Mouse (Mus musculus) lung, postnatal 25 days (tissue): ENCODE data around the gene Eaf2.
A peak's percentile ranks its signal among the peaks of the same experiment; 100 is the strongest.
"Not testable (repeated sequence)": the region's sequence is repeated elsewhere in the genome, so short reads cannot be mapped to it uniquely, and the experiment has no call there.

Source experiments
- DNase-seq: peaks from one replicate; pipeline ENCODE4 v3.0.0; 2022; ENCODE audit warnings: low spot score

Gene Eaf2

DNA sequence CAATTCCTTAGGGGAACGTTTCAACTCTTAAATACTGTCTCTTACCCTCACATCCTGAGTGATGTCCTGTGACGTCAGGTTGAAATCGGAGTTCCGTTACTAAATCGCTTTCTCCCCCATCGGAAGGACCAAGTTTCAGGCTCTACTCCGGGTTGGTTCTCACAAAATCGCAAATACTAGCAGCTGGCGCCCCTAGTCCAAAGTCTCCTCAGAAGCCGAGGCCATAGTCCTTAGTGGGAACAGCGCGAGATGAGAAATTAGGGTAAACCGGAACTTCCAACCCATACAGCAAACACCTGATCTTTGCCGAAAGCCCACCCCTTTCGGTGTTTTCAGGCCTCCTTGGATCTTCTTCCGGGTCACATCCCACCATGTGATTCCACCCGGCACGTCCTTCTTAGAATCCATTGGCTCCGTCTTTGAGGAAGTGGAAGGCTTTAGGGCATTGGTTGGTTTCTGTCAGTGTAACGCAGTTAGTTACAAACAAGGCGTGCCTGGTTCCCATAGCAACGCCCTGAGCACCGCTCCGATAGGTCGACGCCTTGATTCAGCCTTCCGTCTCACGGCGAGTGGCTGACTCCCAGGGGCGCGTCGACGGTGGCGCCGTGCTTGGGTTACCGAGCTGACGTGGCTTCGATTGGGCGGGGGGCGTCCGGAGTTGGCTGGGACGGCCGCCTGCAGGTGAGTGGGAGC lies at the start of gene Eaf2, which contains the start of gene Golgb1:
Eaf2 (minus strand) TSS at position 421 of the 693 bp plus-strand sequence.
Golgb1 (plus strand) TSS at position 558 of the 693 bp plus-strand sequence.
- peak; percentile 100 for DNase-seq

DNA sequence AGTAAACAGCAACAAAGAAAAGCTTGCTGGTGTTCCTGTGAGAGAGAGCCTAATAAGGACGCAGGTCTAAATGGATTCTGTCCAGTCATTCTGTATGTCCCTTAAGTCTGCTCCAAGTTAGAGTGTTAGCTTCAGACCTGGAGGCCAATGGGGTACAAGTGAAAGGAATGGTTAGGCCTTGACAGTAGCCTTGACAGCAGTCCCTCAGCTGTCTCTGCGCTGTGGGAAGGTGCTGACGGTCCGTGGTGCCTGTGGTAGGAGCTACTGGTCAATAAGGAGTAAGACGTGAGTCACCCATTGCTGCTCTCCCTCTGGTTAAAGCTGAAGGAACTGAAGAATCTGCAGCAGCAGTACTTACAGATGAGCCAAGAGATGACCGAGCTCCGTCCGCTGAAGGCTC lies 49.5 kb upstream of the Eaf2 start:
- DNase-seq, result no peak

DNA sequence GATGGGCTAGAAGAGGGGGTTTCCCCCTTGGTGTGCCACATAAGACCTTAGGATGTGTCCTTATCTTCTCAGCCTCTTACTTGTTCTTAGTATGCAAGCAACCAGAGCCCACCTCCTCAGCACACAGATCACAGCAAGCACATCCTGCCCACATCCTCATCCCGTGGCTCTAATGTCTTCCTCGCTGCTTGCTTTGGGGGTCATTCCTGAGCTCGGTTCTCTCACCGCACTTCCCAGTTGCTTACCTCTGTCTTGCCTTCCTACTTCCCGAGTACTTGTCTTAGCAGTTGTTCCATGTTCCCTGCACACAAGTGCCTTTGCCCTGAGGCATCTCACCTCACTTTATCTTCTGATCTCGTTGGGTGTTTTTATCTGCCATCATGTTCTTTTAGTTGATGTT lies 47.2 kb upstream of the Eaf2 start:
- no peak for DNase-seq

DNA sequence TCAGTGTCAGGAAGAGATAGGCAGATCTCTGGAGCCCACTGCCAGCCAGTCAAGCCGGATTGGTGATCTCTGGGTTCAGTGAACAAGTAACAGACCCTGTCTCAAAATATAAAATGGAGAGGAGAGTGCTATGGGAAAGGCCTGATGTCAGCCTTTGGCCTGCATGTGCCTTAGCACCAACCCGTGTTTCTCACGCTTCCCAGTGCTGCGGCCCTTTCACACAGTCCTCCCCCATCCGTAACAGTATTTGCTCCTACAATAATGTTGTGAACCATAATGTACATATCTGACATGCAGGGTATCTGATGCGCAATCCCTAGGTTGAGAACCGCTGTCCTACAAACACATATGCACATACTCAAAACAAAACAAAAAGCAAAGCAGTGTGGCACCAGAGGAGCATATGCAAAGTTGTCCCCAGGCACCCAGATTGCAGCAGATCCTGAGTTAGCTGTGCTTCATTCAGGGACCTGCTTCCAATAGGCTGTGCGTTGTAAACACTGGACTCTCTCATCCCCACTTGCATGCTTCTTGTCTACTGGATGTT lies 46.3 kb upstream of the Eaf2 start:
- DNase-seq, result no peak

DNA sequence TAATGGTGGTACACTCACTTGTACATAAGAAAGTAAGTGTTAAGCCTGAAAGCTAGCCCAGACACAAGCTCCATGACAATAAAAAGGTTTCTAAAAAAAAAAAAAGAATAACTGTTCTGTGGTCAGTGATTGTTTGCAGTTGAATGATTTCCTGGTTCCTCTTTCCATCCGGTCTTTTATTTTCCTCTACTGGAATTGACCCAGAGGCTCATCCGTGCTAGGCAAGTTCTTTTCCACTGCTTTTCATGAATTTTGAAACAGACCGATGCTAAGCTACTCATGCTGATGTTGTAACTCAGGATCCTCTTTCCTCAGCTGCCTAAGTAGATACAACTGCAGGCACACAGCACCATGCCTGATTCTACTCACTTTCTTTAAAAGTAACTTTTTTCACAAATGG lies 45.6 kb upstream of the Eaf2 start:
- DNase-seq, result no peak

DNA sequence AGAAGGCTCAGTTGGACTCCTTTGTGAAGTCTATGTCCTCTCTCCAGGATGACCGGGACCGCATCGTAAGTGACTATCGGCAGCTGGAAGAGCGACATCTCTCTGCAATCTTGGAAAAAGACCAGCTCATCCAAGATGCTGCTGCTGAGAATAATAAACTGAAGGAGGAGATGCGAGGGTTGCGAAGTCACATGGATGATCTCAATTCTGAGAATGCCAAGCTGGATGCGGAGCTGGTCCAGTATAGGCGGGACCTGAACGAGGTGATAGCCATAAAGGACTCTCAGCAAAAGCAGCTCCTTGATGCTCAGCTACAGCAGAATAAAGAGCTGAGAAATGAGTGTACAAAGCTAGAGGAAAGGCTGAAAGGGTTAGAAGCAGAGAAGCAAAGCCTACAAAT lies 43.7 kb upstream of the Eaf2 start:
- no peak for DNase-seq

DNA sequence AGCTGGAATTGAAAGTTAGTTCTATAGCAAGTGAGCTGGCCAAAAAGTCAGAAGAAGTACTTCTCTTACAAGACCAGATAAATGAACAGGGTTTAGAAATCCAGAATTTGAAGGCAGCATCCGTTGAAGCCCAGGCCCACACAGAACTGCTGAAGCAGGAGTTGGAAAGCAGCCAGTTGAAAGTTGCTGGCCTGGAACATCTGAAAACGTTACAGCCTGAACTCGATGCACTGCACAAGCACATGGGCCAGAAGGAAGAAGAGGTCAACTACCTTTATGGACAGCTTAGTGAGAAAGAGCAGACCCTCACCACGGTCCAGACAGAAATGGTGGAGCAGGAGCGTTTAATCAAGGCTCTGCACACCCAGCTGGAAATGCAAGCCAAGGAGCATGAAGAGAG lies 39.4 kb upstream of the Eaf2 start:
- no peak for DNase-seq

DNA sequence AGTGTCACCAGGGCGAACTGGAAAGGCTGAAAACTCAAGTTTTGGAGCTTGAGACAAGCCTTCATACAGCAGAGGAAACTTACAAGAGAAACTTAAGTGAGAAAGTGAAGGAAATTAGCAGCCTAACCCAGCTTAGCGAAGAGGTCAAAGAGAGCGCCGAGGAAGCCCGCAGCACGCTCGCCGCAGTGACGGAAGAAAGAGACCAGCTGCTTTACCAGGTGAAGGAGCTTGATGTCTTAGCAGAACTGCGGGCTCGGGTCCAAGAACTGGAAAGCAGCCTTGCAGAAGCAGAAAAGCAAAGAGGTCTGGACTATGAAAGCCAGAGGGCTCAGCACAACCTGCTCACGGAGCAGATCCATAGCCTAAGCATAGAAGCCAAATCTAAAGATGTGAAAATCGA lies 37.5 kb upstream of the Eaf2 start:
- DNase-seq, result no peak

DNA sequence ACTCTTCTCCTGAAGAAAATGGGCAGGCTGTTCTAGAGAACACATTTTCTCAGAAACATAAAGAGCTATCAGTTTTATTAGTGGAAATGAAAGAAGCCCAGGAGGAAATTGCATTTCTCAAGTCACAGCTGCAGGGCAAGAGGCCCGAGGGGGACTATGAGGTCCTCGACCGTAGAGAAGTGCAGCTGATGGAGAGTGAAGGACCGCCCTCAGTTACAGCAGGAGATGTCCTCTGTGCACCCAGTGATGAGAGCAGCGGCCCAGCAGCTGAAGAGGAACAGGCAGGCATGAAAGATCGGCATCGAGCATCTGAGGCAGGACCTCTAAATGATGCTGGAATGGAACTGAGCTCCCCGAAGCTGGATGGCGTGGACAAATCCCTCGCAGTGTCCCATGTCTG lies 37.1 kb upstream of the Eaf2 start:
- no peak for DNase-seq

DNA sequence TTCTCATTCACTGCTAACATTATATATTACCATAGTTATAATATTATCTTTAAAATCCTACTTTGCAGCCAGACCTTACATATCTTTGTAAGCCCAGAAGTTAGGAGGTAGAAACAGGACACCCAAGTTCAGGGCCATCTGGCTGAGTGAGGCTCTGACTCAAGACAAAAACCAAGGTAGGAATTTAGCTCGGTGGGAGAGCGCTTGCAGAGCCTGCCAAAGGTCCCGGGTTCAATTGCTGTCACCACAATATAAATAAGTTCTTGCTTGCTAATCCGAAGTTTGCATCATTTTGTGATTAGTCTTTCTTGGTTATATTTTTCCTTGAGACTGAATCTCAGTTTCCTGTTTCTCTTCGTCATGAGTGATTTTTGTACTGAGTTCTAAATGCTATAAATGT lies 28.4 kb upstream of the Eaf2 start:
- DNase-seq, result no peak

DNA sequence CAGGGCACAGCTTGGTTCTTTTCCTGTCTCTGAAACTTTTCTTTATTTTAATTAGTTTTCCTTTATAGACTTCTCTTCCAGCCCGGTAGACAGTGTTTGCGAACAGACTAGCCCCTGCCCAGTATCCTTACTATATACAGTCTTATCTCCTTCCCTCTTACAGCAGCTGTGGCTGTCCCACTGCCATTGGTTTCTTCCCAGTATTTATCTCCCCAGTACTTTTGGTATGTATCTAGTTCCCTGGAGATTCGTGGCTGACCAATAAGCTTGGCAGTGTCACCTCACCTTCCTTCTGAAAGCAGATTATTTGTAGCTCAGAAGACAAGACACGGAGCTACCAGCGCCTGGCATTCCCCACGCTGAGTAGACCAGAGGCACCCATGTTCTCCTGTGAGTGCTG lies 21.9 kb upstream of the Eaf2 start:
- DNase-seq, result no peak

DNA sequence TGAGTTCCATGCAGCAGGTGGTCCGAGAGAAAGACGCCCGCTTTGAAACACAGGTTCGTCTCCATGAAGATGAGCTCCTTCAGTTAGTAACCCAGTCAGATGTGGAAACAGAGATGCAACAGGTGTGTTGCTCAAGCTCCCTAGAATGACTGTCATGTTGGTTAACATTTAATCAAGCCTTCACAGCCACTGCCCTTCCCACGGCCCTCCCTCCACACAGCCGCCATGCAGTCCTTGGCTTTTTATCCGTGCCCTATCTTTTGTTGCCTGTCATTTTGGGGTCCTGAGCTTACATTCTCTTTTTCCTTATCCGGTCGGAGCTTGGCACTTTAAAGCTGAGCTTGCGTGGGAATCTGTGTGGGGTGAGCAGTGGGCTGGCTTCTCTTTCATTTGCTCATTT lies 18.5 kb upstream of the Eaf2 start:
- no peak for DNase-seq

DNA sequence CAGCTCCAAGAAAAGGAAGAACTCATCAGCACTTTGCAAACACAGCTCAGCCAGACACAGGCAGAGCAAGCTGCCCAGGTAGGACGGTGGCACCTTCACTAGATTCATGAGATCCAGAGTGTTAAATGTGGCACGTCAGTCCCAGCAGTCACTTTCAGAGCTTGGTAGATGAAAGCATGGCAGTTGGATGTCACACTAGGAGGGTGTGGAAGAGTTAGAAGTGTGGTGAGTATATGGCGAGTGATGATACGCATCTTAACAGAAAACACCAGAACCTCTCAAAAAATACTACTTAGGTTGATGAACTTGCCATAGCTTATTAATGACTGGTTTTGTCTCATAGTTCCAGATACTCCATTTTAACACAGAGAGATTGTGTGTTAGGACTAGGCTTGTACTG lies 16.6 kb upstream of the Eaf2 start:
- no peak for DNase-seq

DNA sequence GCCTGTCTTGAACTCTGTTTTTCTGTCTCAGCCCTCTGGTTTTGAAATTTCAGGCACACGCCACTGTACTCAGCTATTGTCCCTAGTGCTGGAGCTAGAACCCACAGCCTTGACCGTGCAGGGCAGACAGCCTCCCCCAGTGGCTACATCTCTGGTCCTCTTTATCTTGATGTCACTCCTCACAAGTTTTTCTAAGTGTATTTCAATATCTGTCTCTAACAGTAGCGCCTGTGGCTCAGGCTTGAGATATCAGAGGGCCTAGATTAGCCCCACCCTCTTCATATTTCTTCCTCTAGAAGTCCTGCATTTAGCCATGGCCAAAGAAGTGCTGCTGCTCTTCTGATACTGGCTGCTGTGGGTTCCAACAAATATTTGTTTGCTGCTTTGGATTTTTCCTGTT lies 15.8 kb upstream of the Eaf2 start:
- DNase-seq, result no peak

DNA sequence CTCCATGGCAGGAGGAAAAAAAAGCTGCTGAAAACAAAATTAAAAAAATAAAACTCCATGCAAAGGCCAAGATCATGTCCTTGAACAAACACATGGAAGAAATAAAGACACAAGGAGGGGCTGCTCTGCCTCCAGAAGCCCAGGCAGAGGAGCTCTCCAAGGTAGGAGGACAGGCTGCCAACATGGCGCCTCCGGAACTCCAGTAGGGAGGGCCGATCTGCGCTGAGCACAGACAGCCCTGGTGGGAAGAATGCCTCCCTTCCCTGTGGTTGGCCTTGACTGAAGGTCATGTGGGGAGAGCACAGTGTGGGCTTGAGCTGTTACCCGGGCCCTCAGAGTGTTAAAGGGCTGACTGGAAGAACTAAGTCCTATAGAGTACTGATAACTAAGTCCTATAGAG lies 12.7 kb upstream of the Eaf2 start:
- DNase-seq, result no peak

DNA sequence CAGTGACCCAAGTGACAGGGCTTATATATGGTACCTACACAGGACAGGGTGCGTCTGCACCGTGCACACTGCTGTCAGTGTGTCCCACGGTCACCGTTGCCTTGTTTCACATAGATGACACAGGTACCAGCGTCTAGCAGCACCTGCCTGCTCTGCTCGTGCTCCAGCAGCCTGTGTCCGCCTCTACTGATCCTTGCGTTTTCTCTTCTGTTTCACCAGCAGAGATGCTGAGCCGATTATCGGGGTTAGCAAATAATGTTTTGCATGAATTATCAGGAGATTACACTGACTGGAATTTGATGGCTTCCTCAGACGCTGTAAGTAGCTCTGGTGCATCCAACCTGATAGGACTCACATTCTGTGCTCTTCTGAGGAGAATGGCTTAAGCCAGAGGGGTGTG lies 11.1 kb upstream of the Eaf2 start:
- DNase-seq, result no peak

DNA sequence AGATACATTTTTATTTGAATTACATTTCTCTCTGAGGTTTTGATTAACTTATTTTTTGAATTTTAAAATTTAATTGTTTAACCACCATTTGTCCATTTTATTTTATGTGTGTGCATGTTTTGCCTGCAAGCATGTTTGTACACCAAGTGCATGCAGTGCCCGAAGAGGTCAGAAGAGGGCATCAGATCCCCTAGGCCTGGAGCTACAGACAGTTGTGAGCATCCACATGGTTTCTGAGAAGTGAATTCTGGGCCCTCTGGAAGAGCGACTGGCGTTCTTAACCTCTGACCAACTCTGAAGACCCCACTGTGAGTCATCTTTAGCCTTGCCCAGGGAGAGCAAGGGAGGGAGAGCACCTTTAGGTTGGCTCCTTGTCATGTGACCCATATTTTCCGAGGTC lies 10.1 kb upstream of the Eaf2 start:
- DNase-seq, result peak; percentile 4

DNA sequence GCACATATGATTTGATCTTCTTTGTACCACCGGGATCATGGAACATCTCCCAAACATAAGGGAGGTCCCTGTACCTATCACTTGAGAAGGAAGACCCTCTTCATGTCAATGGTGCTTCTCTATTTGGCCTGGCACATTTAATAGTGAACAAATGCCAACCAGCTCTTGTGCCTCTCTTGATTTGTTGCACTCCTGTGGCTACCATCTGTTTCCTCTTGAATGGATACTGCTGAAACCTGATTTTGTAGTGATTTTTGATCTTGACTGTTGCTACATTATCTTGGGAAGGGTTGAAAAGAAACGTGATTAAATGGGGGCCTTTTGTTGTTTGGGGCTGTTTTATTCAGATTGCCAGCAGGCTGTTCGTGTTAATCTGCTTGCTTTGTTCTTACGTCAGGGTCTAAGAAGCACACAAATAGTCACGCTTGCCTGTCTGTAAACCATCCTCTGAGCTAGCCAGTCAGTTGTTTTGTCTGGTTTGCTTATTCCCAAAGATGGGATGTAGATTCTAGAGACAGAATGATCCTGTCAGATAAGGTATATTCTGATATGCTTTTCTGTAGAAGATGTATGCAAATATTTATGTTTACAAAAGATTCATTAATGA lies 8.0 kb upstream of the Eaf2 start:
- DNase-seq, result no peak

DNA sequence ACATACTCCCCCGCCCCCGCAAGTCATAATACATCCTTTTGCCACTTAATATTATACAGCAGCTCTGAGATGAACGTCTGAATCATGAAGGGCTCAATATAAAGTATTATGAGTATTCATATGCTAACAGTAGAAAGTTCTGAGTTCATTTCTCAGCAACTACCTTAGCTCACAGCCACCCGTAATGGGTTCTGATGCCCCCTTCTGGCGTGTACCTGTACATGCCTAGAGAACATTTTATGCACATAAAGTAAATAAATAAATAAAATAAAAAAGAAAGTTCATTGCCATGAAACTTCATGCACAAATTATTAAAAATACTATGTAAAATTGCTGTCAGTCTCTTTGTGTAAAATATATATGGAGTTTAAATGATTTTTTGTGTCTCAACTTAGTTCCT lies 2.5 kb upstream of the Eaf2 start:
- no peak for DNase-seq

DNA sequence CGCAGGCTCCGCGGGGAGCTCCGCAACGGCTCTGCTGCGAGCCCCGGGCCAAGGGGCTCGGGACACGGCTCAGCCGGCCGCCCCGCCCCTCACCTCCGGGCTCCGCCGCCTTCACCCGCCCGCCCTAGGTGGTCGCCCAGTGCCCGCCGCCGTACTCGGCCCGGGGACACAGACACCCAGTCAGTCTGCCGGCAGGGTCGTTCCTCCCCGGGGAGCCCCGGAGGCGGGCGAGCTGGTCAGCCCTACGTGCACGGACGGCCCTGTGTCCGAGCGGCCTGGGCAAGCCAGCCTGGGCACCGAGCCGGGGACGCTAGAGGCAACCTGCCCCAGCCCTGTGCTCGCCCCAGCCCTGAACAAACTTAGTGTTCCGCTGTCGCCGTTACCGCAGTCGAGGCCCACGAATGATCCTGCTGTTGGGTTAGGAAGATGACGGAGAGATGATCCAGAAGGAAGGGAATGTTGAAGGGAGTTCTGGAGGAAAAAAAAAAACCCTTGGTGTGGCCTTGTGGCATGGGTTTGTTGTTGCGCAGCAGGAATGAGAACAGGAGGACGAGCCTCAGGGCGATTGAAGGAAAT lies 561 bp upstream of the Eaf2 start:
- DNase-seq, result peak; percentile 12

DNA sequence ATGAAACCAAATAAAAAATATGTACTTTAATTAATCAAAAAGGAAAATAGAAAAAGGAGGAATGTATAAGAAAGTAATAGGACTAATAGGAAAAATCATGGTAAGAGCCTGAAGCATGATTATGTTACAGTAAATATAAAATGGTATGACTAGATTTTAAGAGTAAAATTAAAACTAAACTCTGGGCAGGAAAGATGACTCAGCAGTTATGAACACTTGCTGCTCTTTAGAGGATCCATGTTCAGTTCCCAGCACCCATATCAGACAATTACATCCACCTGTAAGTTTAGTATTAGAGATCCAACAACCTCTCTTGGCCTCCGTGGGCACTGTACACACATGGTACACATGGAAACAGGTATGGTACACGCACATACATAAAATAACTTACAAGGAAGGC lies 5.4 kb downstream of the Eaf2 start:
- DNase-seq, result no peak

DNA sequence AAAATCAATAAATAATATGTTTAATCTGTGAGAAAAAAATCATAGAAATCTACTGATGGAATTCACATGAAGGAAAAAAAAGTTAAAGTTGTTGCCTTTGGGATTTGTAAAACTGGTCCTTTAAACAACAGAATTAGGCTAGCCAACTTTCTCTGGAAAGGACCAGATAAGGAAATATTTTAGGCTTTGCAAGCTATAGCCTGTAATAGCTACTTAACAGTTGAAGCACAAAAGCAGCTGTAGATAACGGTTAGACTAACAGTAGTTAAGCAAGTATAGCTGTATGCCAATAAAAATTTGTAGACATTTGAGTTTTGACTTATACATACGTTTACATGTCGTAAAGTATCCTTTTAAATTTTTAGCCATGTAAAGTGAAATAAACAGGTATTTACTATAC lies 11.2 kb downstream of the Eaf2 start:
- DNase-seq, result no peak

DNA sequence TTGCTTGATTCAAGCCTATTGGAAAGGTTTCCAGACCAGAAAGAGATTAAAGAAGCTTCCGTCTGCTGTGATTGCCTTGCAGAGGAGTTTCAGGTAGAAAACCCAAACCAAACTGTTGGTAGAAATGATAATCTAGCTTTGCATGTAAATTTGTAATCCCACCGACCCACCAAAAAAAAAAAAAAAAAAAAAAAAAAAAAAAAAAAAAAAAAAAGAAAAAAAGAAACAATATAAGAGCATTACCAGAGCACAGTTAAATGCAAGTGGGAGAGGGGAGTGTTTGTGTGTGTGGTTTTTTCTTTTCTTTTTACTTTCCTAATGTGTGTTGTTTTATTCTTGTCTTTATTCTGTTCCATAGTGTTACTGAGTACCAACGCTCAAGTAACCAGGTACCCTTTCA lies 23.6 kb downstream of the Eaf2 start:
- no peak for DNase-seq

DNA sequence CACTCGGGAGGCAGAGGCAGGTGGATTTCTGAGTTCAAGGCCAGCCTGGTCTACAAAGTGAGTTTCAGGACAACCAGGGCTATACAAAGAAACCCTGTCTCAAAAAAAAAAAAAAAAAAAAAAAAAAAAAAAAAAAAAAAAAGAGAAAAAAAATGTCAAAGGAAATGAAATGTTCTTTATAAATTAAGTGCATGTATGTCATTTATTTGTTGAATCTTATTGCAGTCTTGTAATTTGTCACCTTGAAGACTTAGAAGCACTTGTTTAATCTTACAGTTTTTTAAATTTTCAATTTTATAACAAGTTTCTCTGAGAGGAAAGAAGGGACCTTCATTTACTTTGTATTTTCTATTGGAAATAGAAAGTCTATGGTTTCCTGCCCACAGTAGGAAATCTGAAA lies 27.9 kb downstream of the Eaf2 start:
- not testable (repeated sequence) for DNase-seq
